Mouse (Mus musculus): Measurements from ENCODE around the gene Gtf3c6. TPM values are rescaled to one million over a fixed set of nuclear protein-coding genes. Genes with fewer than 3 reads are reported as not detected.
"Not testable (repeated sequence)": the region's sequence is repeated elsewhere in the genome, so short reads cannot be mapped to it uniquely, and the experiment has no call there.

The Gtf3c6 gene
- polyA plus RNA-seq (2016; fragmentation: Nextera tagmentation; extraction: Ambion mirVana): 158 and 163 TPM in 2 replicates

DNA sequence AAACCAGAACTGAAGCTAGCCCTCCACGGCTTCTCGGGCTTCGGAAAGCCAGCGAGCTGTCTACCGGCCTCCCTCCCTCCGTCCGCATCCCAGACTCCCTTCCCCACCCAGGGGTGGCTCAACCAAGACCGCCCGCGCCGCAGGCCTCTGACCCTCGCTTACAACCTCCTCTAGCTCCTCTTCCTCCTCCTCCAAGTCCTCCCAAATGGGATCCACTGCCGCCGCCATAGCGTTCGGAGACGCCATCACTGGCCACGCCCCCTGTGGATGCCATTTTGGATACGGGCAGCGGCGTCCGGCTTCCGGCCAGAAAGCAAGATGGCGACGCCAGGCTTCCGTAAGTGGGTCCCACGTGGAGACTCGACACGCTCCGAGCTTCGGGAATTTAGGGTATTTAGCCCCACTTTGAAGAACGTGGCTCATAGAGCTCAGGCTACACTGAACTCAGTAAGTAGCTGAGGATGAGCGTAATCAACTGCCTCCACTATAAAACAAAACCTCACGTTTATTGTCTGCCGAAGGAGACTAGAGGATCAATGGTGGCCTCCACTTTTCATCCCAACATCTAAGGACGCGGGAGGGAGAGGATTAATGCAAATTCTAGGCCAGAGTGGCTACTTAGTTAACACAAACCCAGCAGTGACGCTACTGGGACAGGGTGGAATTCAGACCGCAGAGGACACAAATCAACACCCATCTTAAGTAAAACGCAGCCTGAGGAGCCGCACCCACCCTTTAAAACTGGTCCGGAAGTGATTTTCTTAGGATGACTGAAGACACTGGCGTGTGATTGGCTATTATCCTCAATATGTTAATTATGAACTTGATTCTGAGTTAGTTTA lies at the start of gene Gtf3c6:
TSS of gene Gtf3c6 (minus strand) at position 695 of the 842 bp plus-strand sequence.
- peak within 1 kb of the TSS; percentile 72 for H3K4me2 ChIP-seq
- peak within 1 kb of the TSS; percentile 96 for H3K27ac ChIP-seq
- H3K36me3 ChIP-seq: peaks cover 21% of the 10 kb centered on the region
- H3K27me3 ChIP-seq: no peaks in the 10 kb centered on the region
- ATAC-seq (ENCODE audit: insufficient number of reproducible peaks, insufficient read depth, low FRiP score, low TSS enrichment, low read depth): peak; percentile 49
- peak within 1 kb of the TSS; percentile 72 for H3K4me3 ChIP-seq (replicated peaks)
- H3K9ac ChIP-seq (replicated peaks): peak within 1 kb of the TSS; percentile 89
- under 1% methylated on average over 43 of the region's 43 CpGs for WGBS
- H3K4me1 ChIP-seq (replicated peaks): peaks cover 8% of the 10 kb centered on the region; the same call in 1 of the 2 replicates
- no peaks in the 10 kb centered on the region for H3K9me3 ChIP-seq

DNA sequence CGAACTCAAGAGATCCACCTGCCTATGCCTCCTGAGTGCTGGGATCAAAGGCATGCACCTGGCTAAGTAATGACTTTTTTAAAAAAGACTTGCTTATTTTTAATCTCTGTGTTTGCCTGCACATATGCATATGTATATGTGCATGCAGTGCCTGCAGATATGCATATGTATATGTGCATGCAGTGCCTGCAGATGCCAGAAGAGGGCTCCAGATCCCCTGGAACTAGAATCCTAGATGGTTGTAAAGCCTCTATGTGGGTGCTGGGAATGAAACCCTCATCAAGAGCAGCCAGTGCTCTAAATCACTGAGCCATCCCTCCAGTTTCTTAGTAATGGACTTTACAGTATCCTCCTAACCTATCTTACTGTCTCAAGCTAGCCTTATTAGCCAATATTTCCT lies 48.1 kb upstream of the Gtf3c6 start:
- Histone ChIP-seq H3K27me3 (no peaks in the 10 kb centered on the region), H3K27ac (no peak overlapping the region), H3K9ac (replicated peaks) (no peak overlapping the region), H3K36me3 (no peaks in the 10 kb centered on the region), H3K4me3 (replicated peaks) (no peak overlapping the region), H3K4me1 (replicated peaks) (no peaks in the 10 kb centered on the region), H3K4me2 (no peak overlapping the region), H3K9me3 (peaks cover 8% of the 10 kb centered on the region; the same call in 1 of the 2 replicates)
- ATAC-seq (ENCODE audit: insufficient number of reproducible peaks, insufficient read depth, low FRiP score, low TSS enrichment, low read depth): no peak
- 88% methylated on average over 1 of the region's 1 CpGs for WGBS

DNA sequence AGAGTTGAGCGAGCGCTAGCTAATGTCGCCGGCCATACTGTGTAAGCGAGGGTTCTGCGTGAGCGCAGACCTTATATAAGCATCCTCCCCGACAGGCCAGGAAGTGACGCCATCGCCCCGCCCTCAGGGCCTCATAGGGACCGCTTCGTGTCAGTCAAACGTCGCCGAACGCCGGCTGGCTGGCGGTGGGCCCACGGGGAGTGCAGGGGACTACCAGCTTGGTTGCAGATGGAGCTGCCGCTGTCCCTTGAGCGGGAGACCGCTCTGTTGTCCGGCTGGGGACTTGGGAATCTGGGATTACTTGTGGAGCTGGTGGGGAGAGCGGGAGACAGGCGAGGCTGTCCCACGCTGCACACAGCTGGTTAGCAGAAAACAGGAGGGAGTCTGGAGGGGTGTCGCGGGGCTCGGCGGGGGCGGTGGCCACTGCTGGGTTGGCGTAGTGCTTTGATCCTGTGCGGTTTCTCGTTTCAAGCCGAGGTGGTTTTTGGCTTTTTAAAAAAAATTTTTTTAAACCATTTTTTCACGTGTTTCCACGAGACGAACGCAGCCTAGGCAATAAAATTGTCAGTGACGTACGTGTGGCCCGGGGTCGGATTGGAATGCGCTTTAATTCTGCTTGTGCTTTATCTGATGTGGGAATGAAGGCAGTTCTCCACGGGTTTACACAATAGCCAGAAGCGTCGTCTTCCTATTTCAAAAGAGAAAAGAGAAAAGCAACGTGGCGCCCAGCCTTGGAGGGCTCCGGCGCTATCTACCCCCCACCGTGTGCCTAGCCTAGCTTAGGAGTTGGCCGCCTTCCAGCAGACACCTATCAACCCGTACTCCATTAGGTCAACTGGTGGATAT lies 44.5 kb upstream of the Gtf3c6 start, which contains the start of gene Amd1:
TSS of gene Amd1 (minus strand) at position 47 of the 846 bp plus-strand sequence.
- H3K4me2 ChIP-seq: peak within 1 kb of the TSS; percentile 76
- under 1% methylated on average over 55 of the region's 55 CpGs for WGBS
- H3K9ac ChIP-seq (replicated peaks): peak within 1 kb of the TSS; percentile 97

DNA sequence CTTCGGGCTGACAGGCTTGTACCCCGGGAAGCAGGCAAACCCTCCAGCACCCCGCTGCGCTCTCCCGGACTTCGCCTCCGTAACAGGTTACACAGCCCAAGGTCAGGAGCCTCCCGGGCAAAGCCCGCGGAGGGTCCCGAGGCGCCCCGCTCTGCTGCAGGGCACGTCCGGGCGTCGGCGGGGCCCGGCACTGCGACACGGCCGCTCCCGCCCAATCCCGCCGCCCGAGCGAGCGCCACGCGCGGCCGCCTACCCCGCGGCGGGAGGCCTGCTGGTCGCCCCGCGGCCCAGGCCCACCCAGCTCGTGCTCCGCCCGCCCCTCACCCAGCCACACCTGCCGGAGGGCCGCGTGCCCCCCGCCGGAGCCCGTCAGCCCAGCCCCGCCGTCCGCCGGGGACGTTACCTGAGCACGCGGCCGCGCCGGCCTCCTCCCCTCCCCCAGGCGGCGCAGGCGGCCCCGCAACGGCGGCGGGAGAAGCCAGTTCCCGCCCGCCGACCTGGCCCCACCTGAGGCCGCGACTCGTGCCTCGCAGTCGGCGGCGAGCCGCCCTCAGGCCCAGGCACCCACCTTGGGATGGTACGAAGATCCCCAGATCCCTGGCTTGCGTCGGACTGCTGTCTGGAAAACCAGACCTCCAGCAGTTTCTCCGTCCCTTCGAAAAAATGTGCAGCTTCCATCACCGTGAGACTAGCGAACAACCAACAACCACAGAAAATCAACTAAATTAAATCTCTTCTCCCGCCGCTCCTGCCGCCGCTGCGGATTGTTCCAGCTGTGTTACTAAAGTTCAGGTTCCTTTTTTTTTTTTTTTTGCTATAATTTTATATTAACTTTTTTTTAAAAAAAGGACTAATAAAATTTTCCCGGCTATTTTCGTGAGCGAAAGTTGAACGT lies 43.5 kb upstream of the Gtf3c6 start:
- H3K4me2 ChIP-seq: peak overlapping the region; percentile 76
- peak overlapping the region; percentile 98 for H3K4me3 ChIP-seq (replicated peaks)
- not testable (repeated sequence) for H3K9me3 ChIP-seq, H3K36me3 ChIP-seq, H3K27me3 ChIP-seq
- H3K4me1 ChIP-seq (replicated peaks): peaks cover 15% of the 10 kb centered on the region
- peak; percentile 38; the same call in 1 of the 2 replicates for ATAC-seq (ENCODE audit: insufficient number of reproducible peaks, insufficient read depth, low FRiP score, low TSS enrichment, low read depth)
- H3K9ac ChIP-seq (replicated peaks): peak overlapping the region; percentile 97
- H3K27ac ChIP-seq: peak overlapping the region; percentile 94
- WGBS: under 1% methylated on average over 83 of the region's 91 CpGs

More for the DNA sequence above, 44.5 kb upstream of the Gtf3c6 start, which contains the start of gene Amd1:
- peak; percentile 97 for ATAC-seq (ENCODE audit: insufficient number of reproducible peaks, insufficient read depth, low FRiP score, low TSS enrichment, low read depth)
- peak within 1 kb of the TSS; percentile 98 for H3K4me3 ChIP-seq (replicated peaks)
- H3K27ac ChIP-seq: peak within 1 kb of the TSS; percentile 98
- peaks cover 8% of the 10 kb centered on the region; the same call in 1 of the 2 replicates for H3K9me3 ChIP-seq
- peaks cover 15% of the 10 kb centered on the region for H3K4me1 ChIP-seq (replicated peaks)
- no peaks in the 10 kb centered on the region for H3K27me3 ChIP-seq
- no peaks in the 10 kb centered on the region; the same call in 1 of the 2 replicates for H3K36me3 ChIP-seq

DNA sequence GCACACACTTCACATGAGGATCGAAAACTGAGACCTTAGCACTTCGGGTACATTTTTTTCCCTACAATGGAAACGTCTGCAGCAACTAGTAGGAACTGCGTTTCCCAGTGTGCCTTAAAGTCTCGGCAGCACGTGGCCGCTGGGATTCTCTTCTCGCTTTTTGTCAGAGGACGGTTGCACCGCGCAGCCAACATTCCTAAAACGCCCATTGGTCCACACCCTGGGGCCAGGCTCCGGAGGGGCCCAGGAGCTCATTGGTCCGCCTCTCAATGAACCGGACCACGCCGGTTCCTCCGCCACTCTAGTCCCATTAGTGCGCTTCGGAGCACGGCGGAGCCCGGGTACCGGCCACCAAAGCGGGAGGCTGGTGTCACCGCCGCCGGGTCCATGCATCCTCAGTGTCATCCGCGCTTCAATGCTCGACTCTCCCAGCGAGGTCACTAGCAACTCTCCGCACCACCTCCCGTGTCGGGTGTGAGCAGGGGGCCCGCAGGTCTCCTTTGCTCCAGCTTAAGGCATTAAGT lies 42.8 kb upstream of the Gtf3c6 start:
- peak; percentile 73 for ATAC-seq (ENCODE audit: insufficient number of reproducible peaks, insufficient read depth, low FRiP score, low TSS enrichment, low read depth)
- peak overlapping the region; percentile 94 for H3K27ac ChIP-seq
- no peaks in the 10 kb centered on the region for H3K9me3 ChIP-seq
- H3K36me3 ChIP-seq: peaks cover 6% of the 10 kb centered on the region; the same call in 1 of the 2 replicates
- WGBS: under 1% methylated on average over 36 of the region's 36 CpGs
- no peaks in the 10 kb centered on the region for H3K27me3 ChIP-seq
- peaks cover 15% of the 10 kb centered on the region for H3K4me1 ChIP-seq (replicated peaks)
- H3K4me3 ChIP-seq (replicated peaks): peak overlapping the region; percentile 98
- H3K9ac ChIP-seq (replicated peaks): peak overlapping the region; percentile 97
- H3K4me2 ChIP-seq: peak overlapping the region; percentile 76

DNA sequence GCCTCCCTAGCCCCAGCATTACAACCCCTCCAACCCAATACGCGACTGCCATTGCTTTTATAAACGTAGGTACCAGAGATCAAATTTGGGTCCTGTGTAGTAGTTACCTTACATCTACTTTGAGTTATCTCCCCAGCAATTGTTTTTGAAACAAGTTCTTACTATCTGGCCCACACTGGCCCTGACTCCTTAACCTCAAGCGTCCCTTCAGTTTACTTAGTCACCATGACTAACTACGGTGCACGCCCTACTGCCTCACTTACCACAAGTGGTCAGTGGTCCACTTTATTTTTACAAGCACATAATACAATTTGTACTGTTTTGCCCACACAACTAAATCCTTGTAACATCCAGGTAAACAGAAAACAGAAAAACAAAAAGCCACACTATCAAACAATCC lies 34.7 kb upstream of the Gtf3c6 start:
- Histone ChIP-seq H3K27ac (no peak overlapping the region), H3K4me2 (no peak overlapping the region), H3K9me3 (no peaks in the 10 kb centered on the region), H3K36me3 (peaks cover 49% of the 10 kb centered on the region), H3K27me3 (no peaks in the 10 kb centered on the region), H3K4me1 (replicated peaks) (no peaks in the 10 kb centered on the region), H3K9ac (replicated peaks) (no peak overlapping the region), H3K4me3 (replicated peaks) (no peak overlapping the region)
- WGBS: 93% methylated on average over 6 of the region's 6 CpGs
- ATAC-seq (ENCODE audit: insufficient number of reproducible peaks, insufficient read depth, low FRiP score, low TSS enrichment, low read depth): no peak

DNA sequence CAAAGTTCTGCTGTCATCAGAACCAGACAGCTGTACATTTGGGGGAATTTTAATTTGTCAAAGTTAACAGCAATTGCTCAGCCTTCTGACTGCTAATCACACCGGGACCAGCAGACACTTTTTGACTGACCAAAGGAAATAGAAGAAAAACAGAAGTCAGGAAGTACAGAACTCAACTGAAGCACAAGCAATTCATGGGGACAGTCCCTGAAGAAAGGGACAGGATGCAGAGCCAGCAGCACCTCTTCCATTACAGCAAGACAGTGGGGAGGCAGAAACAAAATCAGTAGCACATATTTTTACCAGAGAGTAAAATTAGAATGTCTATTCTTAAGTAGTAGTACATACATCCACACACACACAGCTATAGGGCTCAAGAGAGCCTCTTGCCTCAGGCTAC lies 28.9 kb upstream of the Gtf3c6 start:
- no peak for ATAC-seq (ENCODE audit: insufficient number of reproducible peaks, insufficient read depth, low FRiP score, low TSS enrichment, low read depth)
- no peak overlapping the region for H3K4me2 ChIP-seq
- peaks cover 49% of the 10 kb centered on the region for H3K36me3 ChIP-seq
- no peaks in the 10 kb centered on the region for H3K9me3 ChIP-seq
- H3K27ac ChIP-seq: no peak overlapping the region
- no peaks in the 10 kb centered on the region for H3K27me3 ChIP-seq
- WGBS: 96% methylated on average over 1 of the region's 1 CpGs
- no peak overlapping the region for H3K4me3 ChIP-seq (replicated peaks)
- H3K9ac ChIP-seq (replicated peaks): no peak overlapping the region
- H3K4me1 ChIP-seq (replicated peaks): no peaks in the 10 kb centered on the region

DNA sequence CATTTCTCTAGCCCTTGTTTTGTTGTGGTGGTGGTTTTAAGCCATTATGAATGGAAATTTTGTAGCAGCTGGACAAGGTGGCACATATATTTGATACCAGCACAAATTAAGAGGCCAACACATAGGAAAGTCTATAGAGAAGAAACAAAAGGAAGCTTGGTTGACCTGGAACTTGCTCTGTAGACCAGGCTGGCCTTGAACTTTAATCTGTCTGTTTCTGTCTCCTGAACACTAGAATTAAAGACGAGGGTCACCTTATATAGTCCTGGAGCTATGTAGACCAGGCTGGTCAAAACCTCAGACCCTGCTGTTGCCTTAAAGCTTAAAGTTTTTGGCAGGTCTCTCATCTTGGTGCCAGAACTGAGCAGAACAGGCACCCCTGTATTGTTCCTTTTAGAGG lies 27.7 kb upstream of the Gtf3c6 start:
- no peak for ATAC-seq (ENCODE audit: insufficient number of reproducible peaks, insufficient read depth, low FRiP score, low TSS enrichment, low read depth)
- no peak overlapping the region for H3K4me2 ChIP-seq
- H3K9me3 ChIP-seq: no peaks in the 10 kb centered on the region
- no peak overlapping the region for H3K27ac ChIP-seq
- no peak overlapping the region for H3K9ac ChIP-seq (replicated peaks)
- no peak overlapping the region for H3K4me3 ChIP-seq (replicated peaks)
- no peaks in the 10 kb centered on the region for H3K4me1 ChIP-seq (replicated peaks)
- H3K36me3 ChIP-seq: peaks cover 37% of the 10 kb centered on the region
- WGBS: 89% methylated on average over 1 of the region's 1 CpGs
- H3K27me3 ChIP-seq: no peaks in the 10 kb centered on the region

DNA sequence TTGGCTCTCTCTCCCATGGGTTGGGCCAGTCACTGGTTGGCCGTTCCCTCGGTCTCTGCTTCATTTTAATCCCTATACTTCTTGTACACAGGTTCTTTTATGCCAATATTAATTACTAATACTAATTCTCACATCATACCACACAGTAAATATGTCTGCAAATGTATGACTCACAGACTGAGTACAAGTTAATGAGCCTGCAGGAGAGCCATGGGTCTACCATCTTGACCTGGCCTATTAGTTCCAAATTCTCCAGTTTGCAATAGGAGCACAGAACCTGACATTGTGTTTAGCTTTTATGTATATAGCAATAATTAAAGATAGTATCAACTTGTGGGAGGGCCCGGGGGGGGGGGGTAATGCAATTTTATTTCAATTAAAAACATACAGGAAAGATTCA lies 27.1 kb upstream of the Gtf3c6 start:
- Histone ChIP-seq H3K4me3 (replicated peaks) (no peak overlapping the region), H3K4me2 (no peak overlapping the region), H3K27ac (no peak overlapping the region), H3K9me3 (no peaks in the 10 kb centered on the region), H3K4me1 (replicated peaks) (no peaks in the 10 kb centered on the region), H3K9ac (replicated peaks) (no peak overlapping the region), H3K36me3 (peaks cover 35% of the 10 kb centered on the region), H3K27me3 (no peaks in the 10 kb centered on the region)
- ATAC-seq (ENCODE audit: insufficient number of reproducible peaks, insufficient read depth, low FRiP score, low TSS enrichment, low read depth): no peak
- WGBS: 93% methylated on average over 3 of the region's 3 CpGs

DNA sequence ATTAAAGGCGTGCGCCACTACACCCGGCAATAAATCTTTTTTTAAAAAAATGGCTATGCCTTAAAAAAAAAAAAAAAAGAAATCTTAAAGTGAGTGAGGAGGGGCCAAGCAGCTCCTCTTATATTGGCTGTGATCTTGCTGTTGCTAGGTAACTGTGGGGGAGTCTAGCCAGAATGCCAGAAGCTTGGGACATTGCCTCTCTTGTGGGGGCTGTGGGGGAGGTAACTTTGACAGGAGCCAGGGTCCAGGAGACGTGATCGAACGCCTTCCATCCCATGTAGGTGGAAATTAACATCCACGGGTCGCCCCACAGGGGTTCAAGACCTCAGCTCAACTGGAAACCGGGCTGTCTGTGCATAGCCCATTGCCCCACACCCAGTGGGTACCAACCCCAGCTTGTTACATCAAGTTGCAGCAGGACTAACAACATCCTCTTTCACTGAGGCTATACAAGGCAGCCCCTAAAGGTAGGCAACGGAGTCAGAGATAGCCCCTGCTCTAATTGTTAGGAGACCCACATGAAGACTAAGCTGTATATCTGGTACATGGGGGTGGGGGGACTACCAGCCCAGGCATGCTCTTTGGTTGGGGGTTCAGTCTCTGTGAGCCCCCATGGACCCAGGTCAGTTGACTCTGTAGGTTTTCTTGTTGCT lies 26.4 kb upstream of the Gtf3c6 start:
- H3K4me2 ChIP-seq: no peak overlapping the region
- 89% methylated on average over 10 of the region's 10 CpGs for WGBS
- H3K4me3 ChIP-seq (replicated peaks): no peak overlapping the region
- H3K4me1 ChIP-seq (replicated peaks): no peaks in the 10 kb centered on the region
- H3K9ac ChIP-seq (replicated peaks): no peak overlapping the region
- peaks cover 28% of the 10 kb centered on the region for H3K36me3 ChIP-seq
- no peak for ATAC-seq (ENCODE audit: insufficient number of reproducible peaks, insufficient read depth, low FRiP score, low TSS enrichment, low read depth)
- H3K9me3 ChIP-seq: no peaks in the 10 kb centered on the region
- H3K27me3 ChIP-seq: no peaks in the 10 kb centered on the region
- no peak overlapping the region for H3K27ac ChIP-seq

Measured in limb, embryonic 12.5 days (tissue).